Comparison of ENCODE assay signal across 8 mouse cellular contexts in genomic region chr7:38270703-38271510, GRCm38 (mm10). TPM values are rescaled to one million over a fixed set of nuclear protein-coding genes. Genes with fewer than 3 reads are reported as not detected.
DNase-seq lines count a peak whose midpoint lies in the region; ATAC-seq and TF ChIP-seq lines count a peak whose summit lies in the region.

Gene Pop4 (minus strand): TSS chr7:38271423.

- peak; percentile 90 for TF ChIP-seq POLR2A in cortical plate, adult 2 months (IDR thresholded peaks at IDR 0.05; ENCODE audit: extremely low read depth, insufficient read depth, low read length)

- peak; percentile 94 for ATAC-seq in activated CD4-positive, CD25-positive, alpha-beta regulatory T cell, adult 4 months
- peak; percentile 93 for ATAC-seq in megakaryocyte progenitor cell, adult 5-6 weeks (replicated peaks; ENCODE audit: poor library complexity)

- peak; percentile 92 for DNase-seq in gastrocnemius, postnatal 10 days
- DNase-seq in induced T-regulatory cell, adult 2 months (ENCODE audit: low read depth) = peak; percentile 94
- DNase-seq in left cerebral cortex, adult 9 months (ENCODE audit: low spot score in 2 of 2) = peak; percentile 64 to 91
- DNase-seq in right cerebral cortex, postnatal 14 days = peak; percentile 93
- peak; percentile 90 for DNase-seq in urinary bladder, postnatal 36 days (ENCODE audit: low spot score in 2 of 2)

- peak within 1 kb of the TSS; percentile 94 for H3K4me3 ChIP-seq in cortical plate, adult 2 months (ENCODE audit: insufficient read depth, low read length)

- H3K27ac ChIP-seq in cortical plate, adult 2 months (ENCODE audit: insufficient read depth, low read length) = no peak within 1 kb of the TSS

- peaks cover 4% of the 10 kb centered on the region for H3K4me1 ChIP-seq in cortical plate, adult 2 months (ENCODE audit: control insufficient read depth, insufficient read depth, low read length)

- no peak for TF ChIP-seq CTCF in cortical plate, adult 2 months (IDR thresholded peaks at IDR 0.05; ENCODE audit: extremely low read depth, insufficient read depth, low read length)

RNA-seq across cellular contexts. Expression of gene Pop4, which starts in this region (rescaled TPM):
- polyA plus RNA-seq in activated CD4-positive, CD25-positive, alpha-beta regulatory T cell, adult 4 months (2017; shearing (Covaris generic)) = 10 to 100 TPM; 30.7 to 34.4 TPM
- polyA plus RNA-seq in cortical plate, adult 2 months (2012; rRNA removed) = 31.7 and 32.6 TPM in 2 replicates
- total RNA-seq in gastrocnemius, postnatal 10 days (2021) = 10 to 100 TPM; 15.5 to 15.9 TPM
- 37.3 and 43.8 TPM in 2 replicates for total RNA-seq in megakaryocyte progenitor cell, adult 5-6 weeks (2015)
- 42.7 and 45.3 TPM in 2 replicates for total RNA-seq in megakaryocyte progenitor cell, adult 5-6 weeks (2017)
